Mouse (Mus musculus) embryonic facial prominence, embryonic 15.5 days (tissue): ENCODE measurements at regions not wholly inside any gene's neighbourhood (a gene's known extent, or its start where the extent isn't known, plus 50 kb on each side); places are given as distances from the start of the nearest gene placed in this dataset.

Experiments used
- ATAC-seq: fragments of 200-750 bp; cut with Nextera tagmentation; 2 replicates; pipeline ENCODE4 v1.8.0; 2017; ENCODE audit warnings: low read depth, moderate TSS enrichment; ENCODE audit not compliant: insufficient number of reproducible peaks, low FRiP score, low TSS enrichment
- H3K27ac ChIP-seq: fragments of 300-500 bp; sonication (generic); replicated peaks from 2 replicates; pipeline ENCODE4 v1.5.1; 2015; ENCODE audit warnings: mild to moderate bottlenecking, inconsistent platforms
- H3K27me3 ChIP-seq: fragments of 300-500 bp; sonication (generic); 2 replicates; pipeline ENCODE4 v1.6.1; 2015; ENCODE audit warnings: inconsistent platforms
- H3K36me3 ChIP-seq: fragments of 300-500 bp; sonication (generic); 2 replicates; pipeline ENCODE4 v1.6.1; 2015; ENCODE audit warnings: mild to moderate bottlenecking, inconsistent platforms
- H3K4me1 ChIP-seq: fragments of 300-500 bp; sonication (generic); 2 replicates; pipeline ENCODE4 v1.6.1; 2015; ENCODE audit warnings: inconsistent platforms
- H3K4me2 ChIP-seq: fragments of 300-500 bp; sonication (generic); replicated peaks from 2 replicates; pipeline ENCODE4 v1.6.1; 2015; ENCODE audit warnings: mild to moderate bottlenecking, inconsistent platforms
- H3K4me3 ChIP-seq: fragments of 300-500 bp; sonication (generic); replicated peaks from 2 replicates; pipeline ENCODE4 v1.5.1; 2015; ENCODE audit warnings: mild to moderate bottlenecking, inconsistent platforms
- H3K9ac ChIP-seq: fragments of 300-500 bp; sonication (generic); 2 replicates; pipeline ENCODE4 v1.6.1; 2015; ENCODE audit warnings: inconsistent platforms
- H3K9me3 ChIP-seq: fragments of 300-500 bp; sonication (generic); replicated peaks from 2 replicates; pipeline ENCODE4 v1.6.1; 2016; ENCODE audit warnings: inconsistent platforms
- WGBS: fragments of 180-500 bp; shearing (Covaris S2); methylation state at CpG from one replicate; pipeline ENCODE4 v1.1.7; 2015; 5-methylcytosine and 5-hydroxymethylcytosine counted together

GRCm38 (mm10) chr7:111240234-111240826 is 157.5 kb upstream of the Eif4g2 start:
- Histone ChIP-seq H3K4me2 (no peak overlapping the region), H3K4me3 (no peak overlapping the region), H3K36me3 (no peaks in the 10 kb centered on the region), H3K4me1 (no peaks in the 10 kb centered on the region), H3K27me3 (no peaks in the 10 kb centered on the region), H3K27ac (no peak overlapping the region), H3K9ac (no peak overlapping the region), H3K9me3 (no peaks in the 10 kb centered on the region)
- ATAC-seq, result no peak
- 81% methylated on average over 9 of the region's 9 CpGs for WGBS

GRCm38 (mm10) chr7:111237819-111238218 is 155.0 kb upstream of the Eif4g2 start:
- Histone ChIP-seq H3K36me3 (no peaks in the 10 kb centered on the region), H3K27me3 (no peaks in the 10 kb centered on the region), H3K4me3 (no peak overlapping the region), H3K9ac (no peak overlapping the region), H3K9me3 (no peaks in the 10 kb centered on the region), H3K27ac (no peak overlapping the region), H3K4me2 (no peak overlapping the region), H3K4me1 (no peaks in the 10 kb centered on the region)
- WGBS, result 77% methylated on average over 9 of the region's 9 CpGs
- ATAC-seq, result no peak

- no peak overlapping the region for H3K27ac ChIP-seq
- no peak for ATAC-seq
- H3K27me3 ChIP-seq, result no peaks in the 10 kb centered on the region
- H3K4me2 ChIP-seq, result no peak overlapping the region
- H3K4me1 ChIP-seq, result no peaks in the 10 kb centered on the region
- H3K36me3 ChIP-seq, result no peaks in the 10 kb centered on the region
- H3K4me3 ChIP-seq, result no peak overlapping the region
- WGBS, result 70% methylated on average over 2 of the region's 2 CpGs
- no peaks in the 10 kb centered on the region for H3K9me3 ChIP-seq
- no peak overlapping the region for H3K9ac ChIP-seq
Measured at GRCm38 (mm10) chr7:111230630-111231029, 147.8 kb upstream of the Eif4g2 start.

DNA sequence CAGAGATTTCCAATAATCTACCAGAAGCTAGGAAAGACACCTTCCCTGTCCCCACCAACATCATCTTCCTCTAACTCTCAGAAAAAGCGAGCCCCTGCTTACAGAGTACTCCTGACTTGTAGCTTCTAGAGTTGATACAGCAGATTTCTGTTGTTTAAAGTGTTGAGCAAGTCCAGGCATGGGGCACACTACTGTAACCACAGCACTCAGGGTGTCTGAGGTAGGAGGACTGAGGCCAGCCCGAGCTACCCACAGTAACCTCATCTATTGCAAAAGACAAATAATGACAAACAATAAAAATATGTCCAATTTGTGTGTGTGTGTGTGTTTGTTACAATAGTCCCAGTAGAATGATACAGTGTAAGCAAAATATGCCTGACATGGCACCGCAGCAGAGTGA is 144.3 kb upstream of the Eif4g2 start:
- H3K9me3 ChIP-seq, result no peaks in the 10 kb centered on the region
- ATAC-seq, result no peak
- H3K4me3 ChIP-seq, result no peak overlapping the region
- no peaks in the 10 kb centered on the region for H3K27me3 ChIP-seq
- H3K36me3 ChIP-seq, result no peaks in the 10 kb centered on the region
- H3K9ac ChIP-seq, result no peak overlapping the region
- 70% methylated on average over 3 of the region's 3 CpGs for WGBS
- no peak overlapping the region for H3K4me2 ChIP-seq
- no peaks in the 10 kb centered on the region for H3K4me1 ChIP-seq
- no peak overlapping the region for H3K27ac ChIP-seq

- ATAC-seq, result no peak
- no peaks in the 10 kb centered on the region for H3K27me3 ChIP-seq
- no peak overlapping the region for H3K4me3 ChIP-seq
- no peaks in the 10 kb centered on the region for H3K9me3 ChIP-seq
- no peak overlapping the region for H3K4me2 ChIP-seq
- WGBS, result 88% methylated on average over 1 of the region's 1 CpGs
- H3K4me1 ChIP-seq, result no peaks in the 10 kb centered on the region
- no peak overlapping the region for H3K27ac ChIP-seq
- no peaks in the 10 kb centered on the region for H3K36me3 ChIP-seq
- H3K9ac ChIP-seq, result no peak overlapping the region
Measured at GRCm38 (mm10) chr7:111226026-111226656, 143.3 kb upstream of the Eif4g2 start.

DNA sequence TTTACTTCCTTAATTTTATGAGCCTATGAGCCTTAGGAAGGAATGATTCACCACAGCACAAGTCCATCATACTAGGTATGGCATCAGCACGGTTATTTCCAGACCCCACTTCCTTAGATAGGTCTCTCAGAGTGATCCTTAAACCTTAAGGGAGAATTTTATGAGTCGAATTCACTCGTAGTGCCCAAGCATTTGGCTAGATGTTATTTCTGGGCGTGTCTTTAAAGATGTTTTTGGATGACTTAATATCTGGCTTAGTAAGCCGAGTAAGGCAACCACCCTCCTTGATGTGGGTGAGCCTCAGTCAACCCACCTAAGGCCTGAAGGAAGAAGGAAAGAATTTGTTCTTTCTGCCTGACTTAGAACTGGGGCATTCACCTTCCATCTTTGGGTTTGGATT is 132.8 kb upstream of the Eif4g2 start:
- Histone ChIP-seq H3K4me3 (no peak overlapping the region), H3K27me3 (no peaks in the 10 kb centered on the region), H3K27ac (no peak overlapping the region), H3K9me3 (no peaks in the 10 kb centered on the region), H3K36me3 (no peaks in the 10 kb centered on the region), H3K4me2 (no peak overlapping the region), H3K9ac (no peak overlapping the region), H3K4me1 (0 out of 2 replicates have a peak, but pooled peaks cover 3% of the 10 kb centered on the region)
- no peak for ATAC-seq
- 73% methylated on average over 5 of the region's 5 CpGs for WGBS

- 0 out of 2 replicates have a peak, but pooled peaks cover 3% of the 10 kb centered on the region for H3K4me1 ChIP-seq
- no peak overlapping the region for H3K4me3 ChIP-seq
- ATAC-seq, result no peak
- no peak overlapping the region for H3K27ac ChIP-seq
- H3K9ac ChIP-seq, result no peak overlapping the region
- H3K36me3 ChIP-seq, result no peaks in the 10 kb centered on the region
- no peaks in the 10 kb centered on the region for H3K9me3 ChIP-seq
- WGBS, result 86% methylated on average over 6 of the region's 6 CpGs
- H3K4me2 ChIP-seq, result no peak overlapping the region
- no peaks in the 10 kb centered on the region for H3K27me3 ChIP-seq
Measured at GRCm38 (mm10) chr7:111214226-111214906, 131.5 kb upstream of the Eif4g2 start.

DNA sequence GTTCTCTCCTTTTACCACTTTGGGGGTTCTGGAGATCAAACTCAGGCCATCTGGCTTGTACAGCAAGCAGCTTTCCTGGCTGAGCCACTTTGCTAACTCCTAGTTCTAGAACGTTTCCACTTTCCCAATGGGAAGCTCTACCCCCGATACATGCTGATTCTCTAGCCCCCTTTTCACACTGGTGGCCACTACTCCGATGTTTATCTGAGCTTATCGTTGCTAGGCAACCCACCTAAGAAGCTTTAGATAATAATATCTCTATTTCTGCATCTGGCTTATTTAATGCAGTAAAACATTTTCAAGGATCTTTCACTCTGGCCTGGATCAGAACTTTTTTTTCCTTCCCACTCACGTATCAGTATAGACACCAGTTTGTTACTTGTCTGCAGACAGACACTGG is 129.4 kb upstream of the Eif4g2 start:
- H3K9ac ChIP-seq, result no peak overlapping the region
- no peak for ATAC-seq
- 69% methylated on average over 5 of the region's 5 CpGs for WGBS

DNA sequence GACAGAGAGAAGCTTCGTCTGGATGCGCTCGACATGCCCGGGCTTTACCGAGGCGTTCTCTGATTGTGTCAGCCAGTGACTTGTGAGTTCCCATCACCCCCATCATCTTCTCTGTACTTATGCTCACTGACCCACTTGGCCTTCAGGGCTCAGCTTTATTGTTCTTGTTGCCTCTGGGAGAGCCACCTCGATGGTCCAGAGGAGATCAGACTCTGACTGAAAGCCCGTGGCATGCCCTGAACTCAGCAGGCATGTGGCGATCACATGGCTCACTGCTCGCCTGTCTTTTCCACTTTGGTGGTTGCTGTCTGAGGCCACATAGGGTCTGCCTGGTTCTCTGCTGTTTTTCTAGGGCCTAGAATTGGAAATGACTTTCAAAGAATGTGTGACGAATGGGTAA is 128.8 kb upstream of the Eif4g2 start:
- H3K4me3 ChIP-seq, result no peak overlapping the region
- H3K4me2 ChIP-seq, result no peak overlapping the region
- no peaks in the 10 kb centered on the region for H3K9me3 ChIP-seq
- H3K4me1 ChIP-seq, result 0 out of 2 replicates have a peak, but pooled peaks cover 3% of the 10 kb centered on the region
- H3K36me3 ChIP-seq, result no peaks in the 10 kb centered on the region
- no peak overlapping the region for H3K27ac ChIP-seq
- H3K27me3 ChIP-seq, result no peaks in the 10 kb centered on the region
- ATAC-seq, result no peak
- 65% methylated on average over 11 of the region's 11 CpGs for WGBS
- no peak overlapping the region for H3K9ac ChIP-seq

More for the DNA sequence above, 129.4 kb upstream of the Eif4g2 start:
- no peak overlapping the region for H3K4me2 ChIP-seq
- H3K27me3 ChIP-seq, result no peaks in the 10 kb centered on the region
- no peaks in the 10 kb centered on the region for H3K36me3 ChIP-seq
- H3K4me1 ChIP-seq, result 0 out of 2 replicates have a peak, but pooled peaks cover 3% of the 10 kb centered on the region
- no peak overlapping the region for H3K4me3 ChIP-seq
- H3K9me3 ChIP-seq, result no peaks in the 10 kb centered on the region
- no peak overlapping the region for H3K27ac ChIP-seq

GRCm38 (mm10) chr7:111210282-111210681 is 127.5 kb upstream of the Eif4g2 start:
- no peak for ATAC-seq
- H3K36me3 ChIP-seq, result no peaks in the 10 kb centered on the region
- H3K9me3 ChIP-seq, result no peaks in the 10 kb centered on the region
- H3K4me3 ChIP-seq, result no peak overlapping the region
- no peaks in the 10 kb centered on the region for H3K27me3 ChIP-seq
- H3K27ac ChIP-seq, result no peak overlapping the region
- no peak overlapping the region for H3K9ac ChIP-seq
- H3K4me2 ChIP-seq, result no peak overlapping the region
- 78% methylated on average over 8 of the region's 8 CpGs for WGBS
- H3K4me1 ChIP-seq, result 0 out of 2 replicates have a peak, but pooled peaks cover 3% of the 10 kb centered on the region

DNA sequence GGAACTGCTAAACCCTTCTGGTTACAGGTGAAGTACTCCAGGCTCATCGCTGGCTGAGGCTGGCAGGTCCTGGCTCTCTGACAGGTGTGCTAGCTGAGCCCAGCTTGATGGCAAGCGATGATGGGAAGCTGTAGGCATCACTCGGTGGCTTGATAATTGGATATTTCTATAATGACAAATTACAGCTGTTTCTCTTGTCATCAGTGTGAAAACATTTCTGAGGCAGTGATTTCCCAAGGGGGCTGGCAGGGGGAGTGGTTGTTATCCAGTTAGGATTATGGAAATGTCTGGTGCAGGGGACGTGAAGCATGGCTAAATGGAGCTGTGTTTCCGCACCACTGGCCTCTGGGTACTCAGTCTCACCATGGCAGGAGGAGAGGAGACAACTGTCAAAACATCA is 123.0 kb upstream of the Eif4g2 start:
- H3K4me2 ChIP-seq, result no peak overlapping the region
- no peak overlapping the region for H3K27ac ChIP-seq
- H3K4me1 ChIP-seq, result no peaks in the 10 kb centered on the region
- 0 out of 2 replicates have a peak, but pooled peaks cover 6% of the 10 kb centered on the region for H3K9me3 ChIP-seq
- H3K27me3 ChIP-seq, result no peaks in the 10 kb centered on the region
- H3K4me3 ChIP-seq, result no peak overlapping the region
- 51% methylated on average over 5 of the region's 5 CpGs for WGBS
- H3K36me3 ChIP-seq, result no peaks in the 10 kb centered on the region
- ATAC-seq, result no peak
- no peak overlapping the region for H3K9ac ChIP-seq
